Mouse (Mus musculus) olfactory bulb, adult 2 months (tissue): Measurements from ENCODE around the gene Gpm6a.

Source experiments
- CTCF ChIP-seq: fragments of 200-500 bp; IDR thresholded peaks from 2 replicates; pipeline ENCODE4 v1.5.1; 2012; ENCODE audit warnings: low read depth, mild to moderate bottlenecking, low read length, moderate library complexity; ENCODE audit not compliant: insufficient read depth
- POLR2A ChIP-seq: fragments of 200-500 bp; IDR thresholded peaks from 2 replicates; pipeline ENCODE4 v1.6.1; 2012; ENCODE audit warnings: mild to moderate bottlenecking, low read depth, low read length, moderate library complexity; ENCODE audit not compliant: insufficient read depth

GRCm38 (mm10) chr8:54961571-54961970 is 6.9 kb downstream of the Gpm6a start:
- TF ChIP-seq CTCF (no peak), POLR2A (no peak)
